Mouse (Mus musculus) c-Kit-positive CD71-positive TER-119-negative erythroid progenitor cells, embryonic 14.5 days (primary cell): ENCODE measurements around the gene Fam173b.
"Not testable (repeated sequence)": the region's sequence is repeated elsewhere in the genome, so short reads cannot be mapped to it uniquely, and the experiment has no call there.

ENCODE experiments used
- DNase-seq: peaks from one replicate; pipeline ENCODE4 v3.0.0-alpha.2; 2013; ENCODE audit warnings: low read depth

The Fam173b gene

GRCm38 (mm10) chr15:31601646-31602374 lies at the start of gene Fam173b, which contains the start of gene Cct5:
Gene Fam173b (plus strand): TSS chr15:31601852.
Gene Cct5 (minus strand): TSS chr15:31601804.
- DNase-seq, result peak; percentile 95

GRCm38 (mm10) chr15:31554855-31555254 lies 46.8 kb upstream of the Fam173b start:
- no peak for DNase-seq

DNA sequence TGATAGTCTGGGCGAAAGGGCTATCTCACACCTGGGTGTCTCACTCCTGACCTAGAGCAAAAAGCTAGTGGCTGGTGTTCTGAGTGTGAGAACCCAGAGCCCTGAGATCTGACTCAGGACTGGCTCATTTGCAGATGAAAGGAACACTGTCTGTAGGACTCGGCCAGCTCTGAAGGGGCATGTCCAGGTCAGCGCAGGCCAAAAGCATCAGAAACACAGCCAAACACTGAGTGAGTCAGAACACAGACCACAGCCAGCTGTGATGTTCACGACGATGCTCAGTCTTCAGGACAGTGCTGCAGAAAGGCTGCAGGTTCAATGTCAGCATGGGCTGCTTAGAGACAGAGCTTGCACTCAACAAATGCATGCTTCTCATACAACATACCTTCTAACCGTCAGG lies 40.3 kb upstream of the Fam173b start:
- DNase-seq, result no peak

DNA sequence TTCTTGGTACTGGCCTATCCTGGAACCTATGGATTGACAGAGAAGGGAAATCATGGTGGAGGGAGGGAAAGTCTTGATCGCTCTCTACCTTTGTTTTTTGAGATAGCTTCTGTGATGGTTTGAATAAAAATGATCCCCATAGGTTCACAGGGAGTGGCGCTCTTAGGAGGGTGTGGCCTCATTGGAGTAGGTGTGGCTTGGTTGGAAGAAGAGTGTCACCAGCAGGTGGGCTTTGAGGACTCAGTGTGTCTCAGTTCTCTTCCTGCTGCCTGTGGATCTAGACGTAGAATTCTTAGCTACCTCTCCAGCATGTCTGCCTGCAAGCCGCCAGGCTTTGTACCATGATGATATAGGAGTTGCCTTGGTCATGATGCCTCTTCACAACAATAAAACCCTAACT lies 39.7 kb upstream of the Fam173b start:
- no peak for DNase-seq

DNA sequence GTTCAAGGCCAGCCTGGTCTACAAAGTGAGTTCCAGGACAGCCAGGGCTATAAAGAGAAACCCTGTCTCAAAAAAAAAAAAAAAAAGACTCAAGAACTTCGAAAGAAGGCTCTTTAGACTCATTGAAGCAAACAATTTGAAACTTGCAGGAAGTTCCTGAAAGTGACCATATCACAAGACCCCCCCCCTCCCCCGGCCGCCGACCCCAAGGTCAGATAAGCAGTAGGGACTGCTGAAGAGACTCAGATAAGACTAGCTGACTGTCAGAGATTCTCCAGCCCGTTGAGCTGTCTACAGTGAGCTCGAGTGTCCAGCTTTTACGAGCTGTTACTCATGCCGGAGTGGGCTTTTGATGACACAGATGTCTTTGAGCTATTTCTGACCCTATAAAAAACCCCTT lies 38.8 kb upstream of the Fam173b start:
- no peak for DNase-seq

GRCm38 (mm10) chr15:31563577-31564546 lies 37.8 kb upstream of the Fam173b start:
- no peak for DNase-seq

GRCm38 (mm10) chr15:31565184-31565583 lies 36.5 kb upstream of the Fam173b start, which contains the start of gene Cmbl:
Gene Cmbl (plus strand): TSS chr15:31565389.
- DNase-seq, result no peak

DNA sequence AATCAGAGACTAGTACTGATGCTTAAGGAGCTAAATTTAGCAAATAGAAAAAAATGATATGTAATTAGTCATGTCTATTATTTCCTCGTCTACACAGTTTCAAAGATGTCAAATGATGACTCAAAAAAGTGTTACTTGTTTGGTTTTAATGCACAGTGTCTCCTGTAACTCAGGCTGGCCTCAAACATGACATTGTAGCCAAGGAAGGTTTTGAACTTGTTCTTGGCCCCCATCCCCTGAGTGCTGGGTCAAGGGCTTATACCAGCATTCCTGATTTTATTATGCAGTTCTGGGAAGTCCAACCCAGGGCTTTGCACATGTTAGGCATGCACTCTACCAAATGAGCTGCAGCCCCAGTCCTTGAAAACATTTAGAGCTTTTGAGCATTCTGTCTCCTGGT lies 35.9 kb upstream of the Fam173b start:
- no peak for DNase-seq

DNA sequence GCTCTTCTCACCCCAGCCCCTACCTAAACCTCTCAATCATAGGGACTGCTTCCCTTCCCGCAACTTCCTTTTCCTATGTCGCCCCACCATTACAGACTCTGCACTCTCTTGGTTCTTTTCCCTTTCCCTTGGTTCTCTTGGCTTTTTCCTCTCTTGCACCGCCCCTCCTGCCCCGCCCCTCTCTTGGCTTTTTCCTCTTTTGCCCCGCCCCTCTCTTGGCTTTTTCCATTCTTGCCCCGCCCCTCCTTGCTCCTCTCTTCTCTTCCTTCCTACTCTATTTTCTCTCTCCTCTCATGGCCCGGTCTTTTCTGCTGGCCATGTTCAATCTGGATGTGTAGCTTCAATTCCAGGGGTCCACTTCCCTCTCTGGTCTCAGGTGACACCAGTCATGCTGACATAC lies 34.2 kb upstream of the Fam173b start:
- no peak for DNase-seq

GRCm38 (mm10) chr15:31568581-31568996 lies 33.1 kb upstream of the Fam173b start:
- DNase-seq, result no peak

DNA sequence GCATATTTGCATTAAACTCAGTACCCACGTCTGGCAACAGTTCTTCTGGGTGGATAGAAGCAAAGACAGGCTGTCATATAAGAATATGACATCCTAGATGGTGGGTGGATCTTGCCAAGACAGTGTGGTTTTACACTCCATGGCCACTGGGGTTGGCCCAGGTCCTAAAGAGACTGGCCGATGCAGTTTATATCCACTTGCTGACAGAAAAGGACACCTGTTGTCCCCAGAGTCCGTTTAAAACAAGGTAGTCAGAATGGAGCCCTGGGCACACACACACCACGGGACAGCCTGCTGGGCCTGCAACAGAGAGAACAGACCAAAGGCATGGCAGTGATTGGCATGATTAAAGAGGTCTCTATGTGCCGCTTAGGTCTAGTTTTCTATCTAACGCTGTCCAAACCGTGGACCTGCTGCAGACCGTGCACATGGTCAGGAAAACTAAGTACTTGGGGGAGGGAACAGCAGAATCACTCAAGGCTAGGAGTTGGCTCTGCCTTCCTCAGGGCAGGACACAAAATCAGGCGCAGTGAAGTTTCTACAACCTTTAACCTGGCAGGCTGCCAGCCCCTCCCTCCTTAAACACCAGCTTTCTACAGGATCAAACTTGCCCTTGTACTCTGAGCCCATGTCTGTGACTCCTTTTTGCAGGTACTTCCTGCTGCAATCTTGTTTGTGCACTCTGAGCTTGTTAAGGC lies 32.2 kb upstream of the Fam173b start:
- no peak for DNase-seq

GRCm38 (mm10) chr15:31570959-31571358 lies 30.7 kb upstream of the Fam173b start:
- DNase-seq, result no peak

GRCm38 (mm10) chr15:31571906-31572722 lies 29.5 kb upstream of the Fam173b start:
- DNase-seq, result no peak

DNA sequence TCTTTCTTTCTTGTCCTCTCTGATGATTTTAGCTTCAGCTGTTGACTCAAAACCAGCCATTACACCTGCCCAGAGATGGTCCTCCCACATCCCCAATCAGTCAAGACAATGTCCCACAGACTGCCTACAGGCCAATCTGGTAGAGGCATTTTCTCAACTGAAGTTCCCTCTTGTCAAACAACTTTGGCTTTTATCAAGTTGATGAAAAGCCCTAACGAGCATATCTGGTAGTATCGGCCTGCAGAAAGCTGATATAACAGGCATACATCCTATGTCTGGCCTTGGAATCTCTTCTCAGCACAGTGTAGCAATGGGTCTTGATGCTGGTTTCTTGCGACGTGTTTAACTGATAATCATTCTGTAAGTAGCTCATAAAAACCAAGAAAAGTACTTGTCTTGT lies 28.4 kb upstream of the Fam173b start:
- DNase-seq, result peak; percentile 33

GRCm38 (mm10) chr15:31573692-31574091 lies 28.0 kb upstream of the Fam173b start:
- peak; percentile 15 for DNase-seq

GRCm38 (mm10) chr15:31576076-31576475 lies 25.6 kb upstream of the Fam173b start:
- no peak for DNase-seq

DNA sequence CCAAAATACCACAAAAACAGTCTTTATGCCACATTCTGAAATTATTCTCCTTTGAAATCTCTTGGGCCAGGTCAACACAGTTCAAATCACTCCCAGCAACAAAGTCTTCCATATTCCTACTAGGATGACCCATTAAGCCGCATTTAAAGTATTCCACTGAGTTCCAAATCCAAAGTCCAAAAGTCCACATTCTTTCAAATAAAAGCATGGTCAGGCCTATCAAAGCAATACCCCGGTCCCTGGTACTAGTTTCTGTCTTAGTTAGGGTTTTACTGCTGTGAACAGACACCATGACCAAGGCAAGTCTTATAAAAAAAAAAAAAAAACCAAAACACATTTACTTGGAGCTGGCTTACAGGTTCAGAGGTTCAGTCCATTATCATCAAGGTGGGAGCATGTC lies 20.6 kb upstream of the Fam173b start:
- not testable (repeated sequence) for DNase-seq

GRCm38 (mm10) chr15:31583304-31584085 lies 18.2 kb upstream of the Fam173b start:
- no peak for DNase-seq

GRCm38 (mm10) chr15:31585238-31585637 lies 16.4 kb upstream of the Fam173b start:
- no peak for DNase-seq

DNA sequence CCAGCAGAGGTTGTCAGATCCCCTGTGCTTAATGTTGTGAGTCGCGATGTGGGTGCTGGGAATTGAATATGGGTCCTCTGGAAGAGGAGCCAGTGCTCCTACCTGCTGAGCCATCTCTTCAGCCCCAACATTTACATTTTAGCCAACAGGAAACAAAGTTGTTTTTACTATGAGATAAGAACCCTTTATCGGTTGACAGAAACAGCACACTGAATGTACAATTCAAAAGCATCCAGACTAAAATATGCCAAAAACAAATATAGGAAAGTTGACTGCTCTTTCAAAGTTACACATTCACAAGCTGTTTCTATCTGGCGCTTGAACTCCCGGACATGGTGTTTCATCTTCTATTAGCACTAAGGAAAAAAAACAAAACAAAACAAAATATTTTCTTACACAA lies 15.6 kb upstream of the Fam173b start:
- DNase-seq, result no peak

GRCm38 (mm10) chr15:31586519-31586918 lies 15.1 kb upstream of the Fam173b start:
- DNase-seq, result peak; percentile 94
